Mouse (Mus musculus) ES-Bruce4 (cell line): Measurements from ENCODE around the gene Ccr2.

Experiments
- CTCF ChIP-seq: IDR thresholded peaks from one replicate; pipeline ENCODE4 v1.8.1; 2011; ENCODE audit warnings: low read depth, low read length
- POLR2A ChIP-seq: IDR thresholded peaks from one replicate; pipeline ENCODE4 v1.8.1; 2011; ENCODE audit warnings: low read length; ENCODE audit not compliant: insufficient read depth

GRCm38 (mm10) chr9:124100357-124100756 lies 1.4 kb upstream of the Ccr2 start:
- TF ChIP-seq CTCF (no peak), POLR2A (no peak)
